Comparison of ENCODE assay signal across 8 mouse cellular contexts in the genomic region with DNA sequence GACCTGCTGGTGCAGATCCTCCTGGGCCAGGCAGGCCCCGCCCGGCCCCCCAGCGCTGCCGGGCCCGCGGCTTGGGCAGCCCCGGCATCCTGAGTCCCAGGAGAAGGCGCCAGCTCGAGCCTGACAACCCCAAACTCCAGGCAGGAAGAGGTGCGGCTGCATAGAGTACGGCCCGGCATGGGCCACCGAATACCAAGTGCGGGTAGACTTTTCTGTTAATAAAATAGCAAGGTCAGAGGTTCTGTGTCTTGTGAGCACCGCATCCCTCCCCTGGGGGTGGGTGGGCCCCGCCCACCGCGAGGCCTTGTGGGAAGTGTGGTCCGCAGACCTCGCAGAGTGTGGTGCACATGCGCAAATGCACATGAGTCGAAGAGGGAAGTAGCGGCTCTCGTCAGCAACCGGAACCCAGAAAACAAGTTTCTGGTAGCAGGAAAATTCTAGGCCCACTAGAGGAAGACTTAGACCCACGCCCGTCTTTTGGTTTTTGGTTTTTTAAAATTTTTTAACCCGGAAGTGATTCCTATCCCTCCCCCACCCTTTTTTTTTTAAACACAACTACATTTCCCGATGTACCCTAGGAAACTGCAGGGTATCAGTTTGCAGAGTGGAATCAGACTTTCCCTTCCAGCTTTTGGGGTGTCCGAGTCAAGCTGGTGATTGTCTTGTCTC. TPM values are rescaled to one million over a fixed set of nuclear protein-coding genes. Genes with fewer than 3 reads are reported as not detected.
DNase-seq lines count a peak whose midpoint lies in the region; ATAC-seq lines count a peak whose summit lies in the region.

No protein-coding gene starts in this region.

- peaks cover 30% of the 10 kb centered on the region for H3K4me1 ChIP-seq in hindbrain, embryonic 13.5 days (replicated peaks)

- peak overlapping the region; percentile 67 for H3K27ac ChIP-seq in hindbrain, embryonic 13.5 days

- peak overlapping the region; percentile 59 for H3K4me3 ChIP-seq in hindbrain, embryonic 13.5 days

- DNase-seq in NIH3T3 (ENCODE audit: low read depth): peak; percentile 99
- DNase-seq in cerebellum, postnatal 10 days: peak; percentile 95 to 97
- DNase-seq in frontal cortex, postnatal 14 days (ENCODE audit: low spot score in 2 of 2): peak; percentile 86 to 87
- peak; percentile 83 to 90 for DNase-seq in layer of hippocampus, postnatal 25 days (ENCODE audit: extremely low spot score in 1 of 2, low spot score in 1 of 2)
- DNase-seq in lung, postnatal 25 days (ENCODE audit: low spot score): peak; percentile 96
- DNase-seq in retina, embryonic 14.5 days (ENCODE audit: low spot score): peak; percentile 93
- DNase-seq in thymus, postnatal 4 days: peak; percentile 96

- H3K4me2 ChIP-seq in hindbrain, embryonic 13.5 days: peak overlapping the region; percentile 90

- peak; percentile 79 for ATAC-seq in hindbrain, embryonic 13.5 days (ENCODE audit: low FRiP score)

- no peaks in the 10 kb centered on the region for H3K9me3 ChIP-seq in hindbrain, embryonic 13.5 days

- peaks cover 34% of the 10 kb centered on the region for H3K27me3 ChIP-seq in hindbrain, embryonic 13.5 days

- peak overlapping the region; percentile 82 for H3K9ac ChIP-seq in hindbrain, embryonic 13.5 days

- H3K36me3 ChIP-seq in hindbrain, embryonic 13.5 days: peaks cover 5% of the 10 kb centered on the region

- under 1% methylated on average over 30 of the region's 30 CpGs for WGBS in hindbrain, embryonic 13.5 days

RNA-seq across cellular contexts. Expression of gene 1700067K01Rik, which starts 3.4 kb away (rescaled TPM):
- 0.65 and 0.71 TPM in 2 replicates for polyA plus RNA-seq in hindbrain, embryonic 13.5 days (2015; fragmentation: Nextera tagmentation; extraction: Ambion mirVana)
- under 1 TPM; 0.20 to 0.33 TPM for total RNA-seq in layer of hippocampus, postnatal 25 days (2021)

RNA-seq across cellular contexts. Expression of gene Samd1, which starts 7.2 kb away (rescaled TPM):
- polyA plus RNA-seq in hindbrain, embryonic 13.5 days (2015; fragmentation: Nextera tagmentation; extraction: Ambion mirVana): 8.2 and 9.3 TPM in 2 replicates
- total RNA-seq in layer of hippocampus, postnatal 25 days (2021): 10 to 100 TPM; 44.2 to 45.4 TPM

RNA-seq across cellular contexts. Expression of gene 2210011C24Rik, which starts 7.3 kb away (rescaled TPM):
- polyA plus RNA-seq in hindbrain, embryonic 13.5 days (2015; fragmentation: Nextera tagmentation; extraction: Ambion mirVana): 0.68 TPM in 1 of 2 replicates, not detected in the other
- total RNA-seq in layer of hippocampus, postnatal 25 days (2021): 1 to 10 TPM; 1.9 to 2.3 TPM

RNA-seq across cellular contexts. Expression of gene Palm3, which starts 16.6 kb away (rescaled TPM):
- 5.9 and 6.8 TPM in 2 replicates for polyA plus RNA-seq in hindbrain, embryonic 13.5 days (2015; fragmentation: Nextera tagmentation; extraction: Ambion mirVana)
- total RNA-seq in layer of hippocampus, postnatal 25 days (2021): 1 to 10 TPM; 2.7 to 2.9 TPM

RNA-seq across cellular contexts. Expression of gene Prkaca, which starts 31.9 kb away (rescaled TPM):
- polyA plus RNA-seq in hindbrain, embryonic 13.5 days (2015; fragmentation: Nextera tagmentation; extraction: Ambion mirVana): 188 and 191 TPM in 2 replicates
- total RNA-seq in layer of hippocampus, postnatal 25 days (2021): 100 to 1,000 TPM; 257 to 273 TPM

Comparison
In these comparisons a context has a peak if more than half of its experiments do, and no peak if none do; other contexts are left out.
1. Peak in every context shown above with its lines: DNase-seq, ATAC-seq, H3K4me3 ChIP-seq and H3K27ac ChIP-seq.